Mouse (Mus musculus) neural tube, embryonic 12.5 days (tissue): ENCODE measurements at regions not wholly inside any gene's neighbourhood (a gene's known extent, or its start where the extent isn't known, plus 50 kb on each side); places are given as distances from the start of the nearest gene placed in this dataset.

ENCODE experiments used
- ATAC-seq: fragments of 200-750 bp; cut with Nextera tagmentation; 2 replicates; pipeline ENCODE4 v1.8.0; 2017; ENCODE audit warnings: low read depth, mild to moderate bottlenecking, moderate TSS enrichment, moderate library complexity; ENCODE audit not compliant: low FRiP score
- H3K27ac ChIP-seq: fragments of 300-500 bp; sonication (generic); 2 replicates; pipeline ENCODE4 v1.5.1; 2016
- H3K27me3 ChIP-seq: fragments of 300-500 bp; sonication (generic); replicated peaks from 2 replicates; pipeline ENCODE4 v1.6.1; 2016; ENCODE audit warnings: mild to moderate bottlenecking
- H3K36me3 ChIP-seq: fragments of 300-500 bp; sonication (generic); 2 replicates; pipeline ENCODE4 v1.6.1; 2016; ENCODE audit warnings: mild to moderate bottlenecking
- H3K4me1 ChIP-seq: fragments of 300-500 bp; sonication (generic); 2 replicates; pipeline ENCODE4 v1.6.1; 2016
- H3K4me2 ChIP-seq: fragments of 300-500 bp; sonication (generic); replicated peaks from 2 replicates; pipeline ENCODE4 v1.6.1; 2016; ENCODE audit warnings: mild to moderate bottlenecking
- H3K4me3 ChIP-seq: fragments of 300-500 bp; sonication (generic); 2 replicates; pipeline ENCODE4 v1.5.1; 2016
- H3K9ac ChIP-seq: fragments of 300-500 bp; sonication (generic); 2 replicates; pipeline ENCODE4 v1.6.1; 2016; ENCODE audit warnings: mild to moderate bottlenecking
- H3K9me3 ChIP-seq: fragments of 300-500 bp; sonication (generic); 2 replicates; pipeline ENCODE4 v1.6.1; 2016; ENCODE audit warnings: mild to moderate bottlenecking
- WGBS: fragments of 180-500 bp; shearing (Covaris S2); methylation state at CpG from one replicate; pipeline ENCODE4 v1.1.7; 2016; 5-methylcytosine and 5-hydroxymethylcytosine counted together

GRCm38 (mm10) chr8:10901954-10902353, 106.3 kb downstream of the Irs2 start:
- no peak overlapping the region for H3K9ac ChIP-seq
- H3K4me3 ChIP-seq: no peak overlapping the region
- H3K27ac ChIP-seq: no peak overlapping the region
- H3K36me3 ChIP-seq: no peaks in the 10 kb centered on the region
- WGBS: 90% methylated on average over 4 of the region's 4 CpGs
- no peak for ATAC-seq
- H3K4me2 ChIP-seq: no peak overlapping the region
- H3K9me3 ChIP-seq: no peaks in the 10 kb centered on the region
- H3K4me1 ChIP-seq: peaks cover 24% of the 10 kb centered on the region
- H3K27me3 ChIP-seq: no peaks in the 10 kb centered on the region

GRCm38 (mm10) chr8:10901014-10901413, 107.2 kb downstream of the Irs2 start:
- no peaks in the 10 kb centered on the region for H3K27me3 ChIP-seq
- H3K36me3 ChIP-seq: no peaks in the 10 kb centered on the region
- no peak overlapping the region for H3K27ac ChIP-seq
- H3K4me2 ChIP-seq: no peak overlapping the region
- WGBS: 78% methylated on average over 3 of the region's 3 CpGs
- peaks cover 24% of the 10 kb centered on the region for H3K4me1 ChIP-seq
- no peaks in the 10 kb centered on the region for H3K9me3 ChIP-seq
- H3K4me3 ChIP-seq: no peak overlapping the region
- ATAC-seq: no peak
- H3K9ac ChIP-seq: no peak overlapping the region

- no peaks in the 10 kb centered on the region for H3K27me3 ChIP-seq
- H3K4me3 ChIP-seq: no peak overlapping the region
- peak overlapping the region; percentile 21; the same call in 1 of the 2 replicates for H3K9ac ChIP-seq
- no peak overlapping the region for H3K27ac ChIP-seq
- WGBS: 8% methylated on average over 17 of the region's 17 CpGs
- peaks cover 24% of the 10 kb centered on the region for H3K4me1 ChIP-seq
- peak overlapping the region; percentile 53 for H3K4me2 ChIP-seq
- H3K36me3 ChIP-seq: no peaks in the 10 kb centered on the region
- no peak for ATAC-seq
- no peaks in the 10 kb centered on the region for H3K9me3 ChIP-seq
Measured at GRCm38 (mm10) chr8:10899581-10900155, 108.6 kb downstream of the Irs2 start.

GRCm38 (mm10) chr8:10898562-10899527, 109.4 kb downstream of the Irs2 start:
- Histone ChIP-seq H3K9ac (peak overlapping the region; percentile 21; the same call in 1 of the 2 replicates), H3K4me2 (peak overlapping the region; percentile 53), H3K27ac (no peak overlapping the region), H3K4me1 (peaks cover 24% of the 10 kb centered on the region), H3K9me3 (no peaks in the 10 kb centered on the region), H3K36me3 (no peaks in the 10 kb centered on the region), H3K4me3 (no peak overlapping the region), H3K27me3 (no peaks in the 10 kb centered on the region)
- WGBS: 13% methylated on average over 16 of the region's 16 CpGs
- ATAC-seq: no peak; the same call in 1 of the 2 replicates

GRCm38 (mm10) chr8:10897573-10897972, 110.7 kb downstream of the Irs2 start:
- Histone ChIP-seq H3K36me3 (no peaks in the 10 kb centered on the region), H3K4me2 (no peak overlapping the region), H3K4me3 (no peak overlapping the region), H3K9ac (no peak overlapping the region), H3K9me3 (no peaks in the 10 kb centered on the region), H3K27ac (no peak overlapping the region), H3K27me3 (no peaks in the 10 kb centered on the region), H3K4me1 (peaks cover 24% of the 10 kb centered on the region)
- WGBS: 51% methylated on average over 7 of the region's 7 CpGs
- ATAC-seq: no peak

- Histone ChIP-seq H3K4me1 (peaks cover 24% of the 10 kb centered on the region), H3K9me3 (no peaks in the 10 kb centered on the region)
- no peak for ATAC-seq
Measured at GRCm38 (mm10) chr8:10895178-10895577, 113.1 kb downstream of the Irs2 start.

GRCm38 (mm10) chr8:10894306-10894705, 114.0 kb downstream of the Irs2 start:
- WGBS: 72% methylated on average over 5 of the region's 5 CpGs
- Histone ChIP-seq H3K9ac (no peak overlapping the region), H3K4me2 (no peak overlapping the region), H3K36me3 (no peaks in the 10 kb centered on the region), H3K27ac (no peak overlapping the region), H3K9me3 (no peaks in the 10 kb centered on the region), H3K27me3 (no peaks in the 10 kb centered on the region), H3K4me1 (peaks cover 15% of the 10 kb centered on the region), H3K4me3 (no peak overlapping the region)
- no peak for ATAC-seq

More at GRCm38 (mm10) chr8:10895178-10895577, 113.1 kb downstream of the Irs2 start:
- WGBS: 62% methylated on average over 2 of the region's 2 CpGs
- Histone ChIP-seq H3K27me3 (no peaks in the 10 kb centered on the region), H3K4me2 (no peak overlapping the region), H3K9ac (no peak overlapping the region), H3K4me3 (no peak overlapping the region), H3K27ac (no peak overlapping the region), H3K36me3 (no peaks in the 10 kb centered on the region)

GRCm38 (mm10) chr8:10893709-10894108, 114.5 kb downstream of the Irs2 start:
- WGBS: 85% methylated on average over 5 of the region's 5 CpGs
- no peak overlapping the region for H3K4me2 ChIP-seq
- H3K9ac ChIP-seq: no peak overlapping the region
- H3K9me3 ChIP-seq: no peaks in the 10 kb centered on the region
- H3K27ac ChIP-seq: no peak overlapping the region
- no peak overlapping the region for H3K4me3 ChIP-seq
- ATAC-seq: no peak
- H3K27me3 ChIP-seq: no peaks in the 10 kb centered on the region
- peaks cover 9% of the 10 kb centered on the region for H3K4me1 ChIP-seq
- no peaks in the 10 kb centered on the region for H3K36me3 ChIP-seq

- H3K9me3 ChIP-seq: no peaks in the 10 kb centered on the region
- no peaks in the 10 kb centered on the region for H3K4me1 ChIP-seq
- H3K9ac ChIP-seq: no peak overlapping the region
- ATAC-seq: no peak
- 97% methylated on average over 2 of the region's 2 CpGs for WGBS
- H3K4me2 ChIP-seq: no peak overlapping the region
- H3K4me3 ChIP-seq: no peak overlapping the region
- H3K27me3 ChIP-seq: no peaks in the 10 kb centered on the region
- H3K27ac ChIP-seq: no peak overlapping the region
- no peaks in the 10 kb centered on the region for H3K36me3 ChIP-seq
Measured at GRCm38 (mm10) chr8:10891906-10892305, 116.4 kb downstream of the Irs2 start.

- no peaks in the 10 kb centered on the region for H3K27me3 ChIP-seq
- H3K4me3 ChIP-seq: no peak overlapping the region
- H3K4me2 ChIP-seq: no peak overlapping the region
- H3K4me1 ChIP-seq: no peaks in the 10 kb centered on the region
- H3K27ac ChIP-seq: no peak overlapping the region
- no peaks in the 10 kb centered on the region for H3K9me3 ChIP-seq
- 87% methylated on average over 5 of the region's 5 CpGs for WGBS
- H3K9ac ChIP-seq: no peak overlapping the region
- no peaks in the 10 kb centered on the region for H3K36me3 ChIP-seq
- ATAC-seq: no peak
Measured at GRCm38 (mm10) chr8:10891440-10891839, 116.8 kb downstream of the Irs2 start.

- Histone ChIP-seq H3K27me3 (no peaks in the 10 kb centered on the region), H3K9me3 (no peaks in the 10 kb centered on the region), H3K36me3 (no peaks in the 10 kb centered on the region), H3K4me1 (no peaks in the 10 kb centered on the region), H3K4me3 (no peak overlapping the region), H3K27ac (no peak overlapping the region), H3K4me2 (no peak overlapping the region), H3K9ac (no peak overlapping the region)
- 94% methylated on average over 3 of the region's 3 CpGs for WGBS
- no peak for ATAC-seq
Measured at GRCm38 (mm10) chr8:10885452-10885851, 122.8 kb downstream of the Irs2 start.

- H3K4me1 ChIP-seq: 0 out of 2 replicates have a peak, but pooled peaks cover 4% of the 10 kb centered on the region
- 73% methylated on average over 7 of the region's 7 CpGs for WGBS
- no peak overlapping the region for H3K9ac ChIP-seq
- no peaks in the 10 kb centered on the region for H3K9me3 ChIP-seq
- H3K4me2 ChIP-seq: no peak overlapping the region
- no peaks in the 10 kb centered on the region for H3K36me3 ChIP-seq
- H3K27me3 ChIP-seq: no peaks in the 10 kb centered on the region
- H3K4me3 ChIP-seq: no peak overlapping the region
- H3K27ac ChIP-seq: no peak overlapping the region
- no peak for ATAC-seq
Measured at GRCm38 (mm10) chr8:10883418-10883817, 124.8 kb downstream of the Irs2 start.
